Mouse (Mus musculus) bone marrow, adult 2 months (tissue): ENCODE data around the gene Gm28051.

Experiments
- CTCF ChIP-seq: fragments of 200-500 bp; IDR thresholded peaks from 2 replicates; pipeline ENCODE4 v1.5.1; 2011; ENCODE audit warnings: low read length, control low read depth; ENCODE audit not compliant: control insufficient read depth, insufficient read depth
- POLR2A ChIP-seq: fragments of 200-500 bp; IDR thresholded peaks from 2 replicates; pipeline ENCODE4 v1.6.1; 2011; ENCODE audit warnings: low read depth, mild to moderate bottlenecking, control low read depth, low read length, borderline replicate concordance; ENCODE audit not compliant: control insufficient read depth

DNA sequence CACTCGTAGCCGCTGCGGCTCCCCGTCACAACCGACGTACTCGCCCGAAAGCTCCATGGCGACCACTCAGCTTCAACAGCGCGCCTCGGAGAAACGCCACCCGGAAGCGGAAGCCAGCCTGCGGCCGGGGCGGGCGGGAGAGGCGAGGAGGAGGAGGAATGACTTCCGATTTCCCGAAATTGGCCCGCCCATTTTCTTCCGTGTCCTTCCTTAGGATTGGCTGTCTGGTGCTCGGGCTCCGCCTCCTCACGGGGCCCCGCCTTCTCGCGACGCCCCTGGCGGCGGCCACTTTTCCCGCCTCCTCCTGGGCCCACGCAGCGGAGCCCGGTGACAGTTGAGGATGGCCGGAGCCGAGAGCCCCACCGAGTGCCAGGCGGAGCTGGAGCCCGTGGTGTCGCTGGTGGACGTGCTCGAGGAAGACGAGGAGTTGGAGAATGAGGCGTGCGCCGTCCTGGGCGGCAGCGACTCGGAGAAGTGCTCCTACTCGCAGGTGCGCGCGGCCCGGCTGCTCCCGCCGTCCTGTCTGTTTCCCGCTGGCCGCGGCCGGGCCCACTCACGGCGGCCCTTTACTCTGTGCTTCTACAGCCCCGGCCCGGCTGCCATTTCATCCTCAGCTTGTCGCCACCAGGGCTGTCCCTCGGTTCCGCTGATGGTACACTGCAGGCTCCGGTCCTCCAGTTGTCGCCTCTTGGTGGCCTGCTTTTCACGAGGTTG lies at the start of gene Gm28051, which contains the start of the genes Gon7 and Ubr7:
- peak; percentile 17; the same call in 1 of the 2 replicates for TF ChIP-seq CTCF
- peak; percentile 66; the same call in 1 of the 2 replicates for TF ChIP-seq POLR2A
